Mouse (Mus musculus) gastrocnemius, postnatal 10 days (tissue): ENCODE data around the gene Ccdc185. TPM values are rescaled to one million over a fixed set of nuclear protein-coding genes. Genes with fewer than 3 reads are reported as not detected.

Experiments
- DNase-seq: peaks from one replicate; pipeline ENCODE4 v3.0.0; 2021; ENCODE audit warnings: mixed read lengths
- total RNA-seq, 2 experiments: library from RNA; stranded (reverse); gene quantifications; 2 replicates each; pipeline ENCODE4 v1.2.3; 2021

Gene Ccdc185
- total RNA-seq, 2 experiments from 2014 or later: not detected

DNA sequence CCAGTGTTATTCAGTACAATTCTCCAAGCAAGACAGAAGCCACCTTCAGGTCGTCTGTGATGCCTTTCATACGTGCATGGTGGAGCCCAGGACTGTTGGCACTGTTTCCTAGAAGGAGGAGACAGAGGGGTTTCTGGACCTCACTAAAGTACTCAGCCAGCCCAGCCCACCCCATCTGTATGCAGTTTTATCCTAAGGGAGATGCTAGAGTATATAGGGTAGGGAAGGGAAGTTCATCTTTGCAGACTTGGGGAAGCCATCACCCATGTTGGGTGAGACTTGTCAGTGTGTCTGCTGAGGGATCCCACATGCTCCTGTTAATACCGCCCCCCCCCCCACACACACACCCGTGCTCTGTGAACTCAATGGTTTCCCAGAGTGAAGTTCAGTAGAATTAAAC is 13.1 kb downstream of the Ccdc185 start:
- DNase-seq: no peak

DNA sequence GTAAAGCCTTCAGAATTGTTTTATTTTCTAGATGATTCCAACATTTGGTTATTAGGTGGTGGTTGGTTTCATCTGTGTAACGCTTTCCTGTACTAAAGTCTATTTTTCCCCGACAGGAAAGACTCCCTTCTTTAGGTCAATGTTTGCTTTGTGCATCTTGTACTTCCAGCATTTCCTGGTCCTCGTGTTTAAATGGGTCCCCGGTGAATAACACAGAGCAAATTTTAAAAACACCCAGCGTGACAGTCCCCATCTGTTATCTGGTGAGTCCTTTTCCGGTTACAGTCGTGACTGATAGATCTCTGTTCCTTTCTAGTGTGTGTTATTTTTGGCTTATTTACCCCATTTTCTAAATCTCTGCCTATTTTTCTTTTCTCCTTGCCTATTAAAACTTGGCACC is 16.3 kb downstream of the Ccdc185 start:
- DNase-seq: no peak

DNA sequence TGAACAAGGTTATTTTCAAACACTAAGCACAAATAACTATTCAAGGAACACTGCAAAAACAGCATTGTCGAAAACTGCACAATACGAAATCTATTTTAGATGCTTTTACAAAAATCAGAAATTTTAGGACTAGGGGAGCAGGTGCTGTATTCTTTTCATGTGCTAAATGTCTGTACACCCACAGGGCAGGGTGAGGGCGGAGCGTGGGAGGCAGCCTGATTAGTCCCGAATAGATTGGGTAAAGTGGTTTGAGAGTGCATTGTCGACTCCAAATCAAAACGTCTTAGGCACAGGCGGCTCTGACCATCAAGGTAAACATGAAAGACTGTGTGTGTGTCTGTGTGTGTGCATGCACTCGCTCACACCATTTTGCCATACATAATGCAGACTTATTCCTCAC is 20.0 kb downstream of the Ccdc185 start:
- DNase-seq: no peak

DNA sequence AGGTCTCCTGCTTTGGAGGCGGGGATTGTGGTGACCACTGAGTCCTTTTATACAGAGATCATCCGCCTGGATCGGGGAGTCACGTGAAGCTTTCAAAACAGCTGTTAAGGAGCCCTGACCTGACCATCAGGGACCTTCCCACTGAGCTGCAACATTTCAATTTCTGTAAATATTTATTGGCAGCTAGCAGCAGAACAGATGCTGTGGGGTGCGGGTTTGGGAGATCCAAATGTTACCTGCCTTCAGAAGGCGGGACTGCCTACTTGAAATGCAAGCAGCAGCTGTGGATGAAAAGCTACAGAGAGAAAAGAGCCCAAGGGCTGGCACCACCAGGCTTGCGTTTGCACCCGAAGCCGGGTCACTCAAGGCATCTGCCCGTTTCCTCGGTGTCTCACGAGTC is 21.4 kb downstream of the Ccdc185 start:
- DNase-seq: no peak

DNA sequence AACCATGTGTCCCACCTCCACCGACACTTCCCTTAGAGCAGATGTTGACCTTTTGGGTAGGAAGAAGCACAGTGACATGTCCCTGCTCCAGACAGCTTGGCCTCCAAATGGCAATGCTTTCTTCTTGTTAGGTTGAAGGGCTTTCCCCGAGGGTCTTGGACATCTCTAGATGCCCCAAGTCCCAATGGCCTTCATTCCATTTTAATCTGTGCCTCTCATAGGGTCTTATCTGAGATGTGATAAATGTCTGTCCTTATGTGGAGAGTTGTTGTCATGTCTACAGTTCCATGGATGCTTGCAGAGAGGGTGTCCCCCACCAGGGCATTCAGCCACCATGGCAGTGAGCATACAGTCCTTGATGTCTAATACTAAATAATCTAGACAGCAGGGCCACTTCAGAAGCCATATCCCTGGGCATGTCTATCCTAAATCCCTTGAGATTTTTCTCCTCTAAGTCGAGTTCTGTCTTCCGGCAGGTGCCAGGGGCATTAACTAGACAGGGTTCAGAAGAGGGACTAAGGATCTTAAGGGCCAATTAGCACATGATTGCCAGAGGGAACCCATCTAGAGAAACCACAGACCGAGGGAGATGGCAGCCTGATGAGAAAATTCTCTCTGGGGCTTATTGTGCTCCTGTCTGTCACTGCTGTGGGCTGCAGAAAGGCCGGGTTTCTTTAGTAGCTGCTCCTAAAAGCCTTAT is 34.6 kb downstream of the Ccdc185 start:
- no peak for DNase-seq

DNA sequence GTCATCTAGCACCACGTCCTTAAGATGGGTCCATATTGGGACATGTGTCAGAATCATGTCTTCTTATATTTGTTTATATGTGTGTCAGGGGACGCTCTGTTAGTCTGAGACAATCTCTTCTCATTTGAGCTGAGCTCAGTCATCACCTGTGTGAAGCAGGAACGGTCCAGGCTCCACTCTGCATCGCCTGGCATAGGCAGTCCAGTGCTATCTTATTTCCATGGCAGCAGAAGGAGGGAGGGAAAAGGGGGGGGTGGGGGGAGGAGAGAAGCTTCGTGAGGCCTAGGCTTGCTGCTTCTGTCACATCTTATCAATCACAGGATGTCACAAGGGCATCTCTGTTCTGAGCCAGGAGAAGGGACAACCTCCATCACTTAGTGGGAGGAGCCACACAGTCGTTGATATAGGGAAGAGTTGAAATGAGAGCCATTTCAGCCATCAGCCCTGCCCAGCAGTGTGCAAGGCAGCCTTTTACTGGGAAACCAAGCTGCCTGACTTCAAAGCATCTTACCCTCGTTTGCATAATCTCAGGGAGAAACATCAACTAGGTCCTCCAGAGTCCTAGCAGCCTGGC is 37.5 kb downstream of the Ccdc185 start:
- no peak for DNase-seq

DNA sequence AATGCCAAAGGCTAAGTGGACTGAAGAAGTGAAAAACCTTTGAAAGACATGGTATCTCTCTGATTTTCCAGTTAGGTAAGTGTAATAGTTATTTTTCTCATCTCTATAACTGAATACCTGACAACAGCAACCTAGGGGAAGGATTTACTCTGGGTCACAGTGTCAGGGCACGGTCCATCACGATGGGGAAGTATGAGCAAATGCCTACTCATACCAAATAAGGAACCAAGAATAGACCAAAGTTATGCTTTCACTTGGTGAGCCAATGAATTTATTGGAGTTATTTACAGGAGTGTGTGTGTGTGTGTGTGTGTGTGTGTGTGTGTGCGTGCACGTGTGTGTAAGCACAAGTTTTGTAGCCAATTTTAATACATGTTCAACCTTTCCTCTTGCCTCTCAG is 41.5 kb downstream of the Ccdc185 start:
- DNase-seq: no peak

DNA sequence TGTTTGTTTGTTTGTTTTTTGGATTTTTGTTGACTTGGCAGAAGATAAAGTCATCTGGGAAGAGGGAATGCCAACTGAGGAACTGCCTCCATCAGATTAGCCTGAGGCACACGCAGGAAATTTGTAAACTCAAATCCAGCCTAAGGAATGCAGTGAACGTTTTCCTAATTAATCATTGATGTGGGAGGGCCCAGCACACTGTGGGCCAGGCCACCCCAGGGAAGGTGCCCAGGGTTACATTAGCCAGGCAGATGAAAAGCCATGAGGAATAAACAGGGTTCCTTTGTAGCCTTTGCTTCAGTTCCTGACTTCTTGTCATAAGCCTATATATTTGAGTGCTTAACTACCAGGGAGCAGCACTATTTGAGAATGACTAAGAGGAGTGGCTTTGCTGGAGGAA is 44.1 kb downstream of the Ccdc185 start:
- no peak for DNase-seq

DNA sequence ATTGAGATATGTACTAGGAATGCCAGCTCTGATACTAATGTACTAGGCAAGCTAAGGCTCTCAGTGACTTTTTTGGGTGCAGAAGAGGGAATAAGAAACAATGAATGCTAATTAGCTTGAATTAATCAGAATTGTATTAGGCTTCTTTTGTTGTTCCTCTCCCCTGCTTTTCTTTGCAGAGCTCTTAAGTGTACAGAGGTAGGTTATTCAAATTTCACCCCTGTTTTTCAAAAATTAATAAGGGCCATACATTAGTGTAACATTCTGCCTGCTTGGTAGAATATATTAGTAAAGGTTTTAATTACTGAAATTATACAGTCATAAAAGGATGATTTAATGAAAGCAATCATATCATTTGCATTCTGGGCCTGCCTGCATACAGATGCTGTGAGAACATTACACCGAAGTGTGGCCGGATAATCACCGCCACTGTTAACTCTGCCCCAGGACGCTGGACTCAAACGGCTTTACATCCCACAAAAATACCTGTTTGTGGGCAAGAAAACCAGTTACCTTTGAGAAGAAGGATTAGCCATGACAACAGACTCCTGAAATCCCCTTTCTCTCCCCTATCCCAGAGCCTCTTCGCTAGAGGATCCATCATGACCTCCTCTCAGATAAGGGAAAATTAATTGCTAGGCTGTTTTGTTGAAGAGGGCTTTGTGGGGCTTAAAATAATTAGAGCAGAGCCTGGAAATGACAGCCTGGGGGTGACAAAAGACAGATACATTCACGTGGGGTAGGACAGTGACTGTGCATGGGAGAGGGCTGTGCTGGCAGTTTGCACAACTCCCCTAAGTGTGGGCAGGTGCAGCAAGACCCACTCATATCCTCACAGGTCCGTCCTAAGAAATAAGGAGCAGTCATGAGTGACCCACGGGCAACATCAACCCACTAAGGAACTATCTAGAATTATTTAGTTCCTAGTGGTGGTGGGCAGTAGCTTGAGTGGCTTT is 49.3 kb downstream of the Ccdc185 start:
- no peak for DNase-seq

Other genes starting within 250 kb of the Ccdc185 start
- gene Capn2, start 231.6 kb downstream of the Ccdc185 start, total RNA-seq: 10 to 100 TPM; 79.2 to 87.6 TPM
- not detected for gene Capn8, start 184.2 kb downstream of the Ccdc185 start, total RNA-seq
- 1 to 10 TPM; 2.0 to 2.1 TPM for gene Susd4, start 14.7 kb upstream of the Ccdc185 start, total RNA-seq
- 1 to 10 TPM; 2.0 to 2.1 TPM for gene Tlr5, start 205.6 kb upstream of the Ccdc185 start, total RNA-seq